Mouse (Mus musculus): ENCODE data around the gene Tnfsf10. TPM values are rescaled to one million over a fixed set of nuclear protein-coding genes. Genes with fewer than 3 reads are reported as not detected.

Gene Tnfsf10
- polyA plus RNA-seq, 1 experiment from 2014 or later: 0.05 TPM

- no peak overlapping the region for H3K9ac ChIP-seq (replicated peaks)
- 91% methylated on average over 5 of the region's 5 CpGs for WGBS
- no peak overlapping the region for H3K27ac ChIP-seq
- ATAC-seq (ENCODE audit: insufficient number of reproducible peaks, insufficient read depth, low FRiP score, low TSS enrichment, low read depth): no peak
- H3K4me1 ChIP-seq (replicated peaks): no peaks in the 10 kb centered on the region
- no peaks in the 10 kb centered on the region for H3K9me3 ChIP-seq
- H3K36me3 ChIP-seq: no peaks in the 10 kb centered on the region
- H3K4me3 ChIP-seq (replicated peaks): no peak overlapping the region
- H3K27me3 ChIP-seq: no peaks in the 10 kb centered on the region
- no peak overlapping the region for H3K4me2 ChIP-seq
Measured at GRCm38 (mm10) chr3:27340757-27341156, 23.9 kb downstream of the Tnfsf10 start.

GRCm38 (mm10) chr3:27342462-27342861, 25.6 kb downstream of the Tnfsf10 start:
- no peaks in the 10 kb centered on the region for H3K36me3 ChIP-seq
- no peak overlapping the region for H3K9ac ChIP-seq (replicated peaks)

GRCm38 (mm10) chr3:27345526-27345925, 28.7 kb downstream of the Tnfsf10 start:
- Histone ChIP-seq H3K36me3 (no peaks in the 10 kb centered on the region), H3K4me1 (replicated peaks) (no peaks in the 10 kb centered on the region), H3K9me3 (no peaks in the 10 kb centered on the region), H3K4me2 (no peak overlapping the region), H3K27ac (no peak overlapping the region), H3K4me3 (replicated peaks) (no peak overlapping the region), H3K9ac (replicated peaks) (no peak overlapping the region), H3K27me3 (no peaks in the 10 kb centered on the region)
- no peak for ATAC-seq (ENCODE audit: insufficient number of reproducible peaks, insufficient read depth, low FRiP score, low TSS enrichment, low read depth)
- WGBS: 52% methylated on average over 6 of the region's 6 CpGs

More at GRCm38 (mm10) chr3:27342462-27342861, 25.6 kb downstream of the Tnfsf10 start:
- Histone ChIP-seq H3K9me3 (no peaks in the 10 kb centered on the region), H3K27ac (no peak overlapping the region), H3K27me3 (no peaks in the 10 kb centered on the region), H3K4me1 (replicated peaks) (no peaks in the 10 kb centered on the region), H3K4me3 (replicated peaks) (no peak overlapping the region), H3K4me2 (no peak overlapping the region)
- WGBS: 64% methylated on average over 6 of the region's 6 CpGs
- no peak for ATAC-seq (ENCODE audit: insufficient number of reproducible peaks, insufficient read depth, low FRiP score, low TSS enrichment, low read depth)

GRCm38 (mm10) chr3:27348462-27348861, 31.6 kb downstream of the Tnfsf10 start:
- Histone ChIP-seq H3K9me3 (no peaks in the 10 kb centered on the region), H3K4me2 (no peak overlapping the region), H3K27me3 (no peaks in the 10 kb centered on the region), H3K27ac (no peak overlapping the region), H3K4me1 (replicated peaks) (no peaks in the 10 kb centered on the region), H3K36me3 (no peaks in the 10 kb centered on the region), H3K4me3 (replicated peaks) (no peak overlapping the region), H3K9ac (replicated peaks) (no peak overlapping the region)
- ATAC-seq (ENCODE audit: insufficient number of reproducible peaks, insufficient read depth, low FRiP score, low TSS enrichment, low read depth): no peak
- 79% methylated on average over 5 of the region's 5 CpGs for WGBS

GRCm38 (mm10) chr3:27351105-27351504, 34.3 kb downstream of the Tnfsf10 start:
- 72% methylated on average over 9 of the region's 9 CpGs for WGBS
- Histone ChIP-seq H3K9me3 (no peaks in the 10 kb centered on the region), H3K27ac (no peak overlapping the region), H3K4me1 (replicated peaks) (no peaks in the 10 kb centered on the region), H3K9ac (replicated peaks) (no peak overlapping the region), H3K27me3 (no peaks in the 10 kb centered on the region), H3K4me3 (replicated peaks) (no peak overlapping the region), H3K36me3 (no peaks in the 10 kb centered on the region), H3K4me2 (no peak overlapping the region)
- no peak for ATAC-seq (ENCODE audit: insufficient number of reproducible peaks, insufficient read depth, low FRiP score, low TSS enrichment, low read depth)

GRCm38 (mm10) chr3:27359100-27359720, 42.4 kb downstream of the Tnfsf10 start:
- Histone ChIP-seq H3K4me2 (no peak overlapping the region), H3K36me3 (no peaks in the 10 kb centered on the region), H3K4me3 (replicated peaks) (no peak overlapping the region), H3K4me1 (replicated peaks) (no peaks in the 10 kb centered on the region), H3K9me3 (no peaks in the 10 kb centered on the region), H3K27me3 (no peaks in the 10 kb centered on the region), H3K9ac (replicated peaks) (no peak overlapping the region), H3K27ac (no peak overlapping the region)
- no peak for ATAC-seq (ENCODE audit: insufficient number of reproducible peaks, insufficient read depth, low FRiP score, low TSS enrichment, low read depth)
- 77% methylated on average over 2 of the region's 2 CpGs for WGBS

GRCm38 (mm10) chr3:27370125-27370524, 53.3 kb downstream of the Tnfsf10 start:
- Histone ChIP-seq H3K4me1 (replicated peaks) (peaks cover 5% of the 10 kb centered on the region), H3K9me3 (no peaks in the 10 kb centered on the region), H3K9ac (replicated peaks) (no peak overlapping the region), H3K36me3 (no peaks in the 10 kb centered on the region), H3K4me3 (replicated peaks) (no peak overlapping the region), H3K27ac (no peak overlapping the region), H3K27me3 (peaks cover 62% of the 10 kb centered on the region), H3K4me2 (no peak overlapping the region)
- ATAC-seq (ENCODE audit: insufficient number of reproducible peaks, insufficient read depth, low FRiP score, low TSS enrichment, low read depth): no peak
- 8% methylated on average over 10 of the region's 10 CpGs for WGBS

GRCm38 (mm10) chr3:27370582-27371275, 53.9 kb downstream of the Tnfsf10 start:
- no peak for ATAC-seq (ENCODE audit: insufficient number of reproducible peaks, insufficient read depth, low FRiP score, low TSS enrichment, low read depth)
- Histone ChIP-seq H3K9ac (replicated peaks) (no peak overlapping the region), H3K36me3 (no peaks in the 10 kb centered on the region), H3K4me1 (replicated peaks) (peaks cover 5% of the 10 kb centered on the region), H3K4me3 (replicated peaks) (no peak overlapping the region), H3K27ac (no peak overlapping the region), H3K27me3 (peaks cover 64% of the 10 kb centered on the region), H3K9me3 (no peaks in the 10 kb centered on the region), H3K4me2 (no peak overlapping the region)
- 5% methylated on average over 20 of the region's 20 CpGs for WGBS

GRCm38 (mm10) chr3:27371276-27371621, 54.4 kb downstream of the Tnfsf10 start, which contains the start of gene Ghsr:
Gene Ghsr (plus strand): TSS chr3:27371351.
- Histone ChIP-seq H3K27ac (no peak within 1 kb of the TSS), H3K4me1 (replicated peaks) (peaks cover 5% of the 10 kb centered on the region), H3K9ac (replicated peaks) (no peak within 1 kb of the TSS; the same call in 1 of the 2 replicates), H3K36me3 (no peaks in the 10 kb centered on the region), H3K4me3 (replicated peaks) (peak within 1 kb of the TSS; percentile 21), H3K27me3 (peaks cover 64% of the 10 kb centered on the region), H3K9me3 (no peaks in the 10 kb centered on the region), H3K4me2 (peak within 1 kb of the TSS; percentile 45)
- WGBS: 3% methylated on average over 19 of the region's 19 CpGs
- ATAC-seq (ENCODE audit: insufficient number of reproducible peaks, insufficient read depth, low FRiP score, low TSS enrichment, low read depth): no peak

GRCm38 (mm10) chr3:27371725-27372650, 55.2 kb downstream of the Tnfsf10 start:
- H3K27me3 ChIP-seq: peaks cover 64% of the 10 kb centered on the region
- no peaks in the 10 kb centered on the region for H3K9me3 ChIP-seq
- H3K36me3 ChIP-seq: no peaks in the 10 kb centered on the region
- no peak overlapping the region; the same call in 1 of the 2 replicates for H3K9ac ChIP-seq (replicated peaks)
- peaks cover 5% of the 10 kb centered on the region for H3K4me1 ChIP-seq (replicated peaks)
- ATAC-seq (ENCODE audit: insufficient number of reproducible peaks, insufficient read depth, low FRiP score, low TSS enrichment, low read depth): no peak
- WGBS: 2% methylated on average over 77 of the region's 77 CpGs
- H3K4me3 ChIP-seq (replicated peaks): peak overlapping the region; percentile 21
- no peak overlapping the region for H3K27ac ChIP-seq
- H3K4me2 ChIP-seq: peak overlapping the region; percentile 45

GRCm38 (mm10) chr3:27374396-27374795, 57.6 kb downstream of the Tnfsf10 start:
- Histone ChIP-seq H3K9me3 (no peaks in the 10 kb centered on the region), H3K36me3 (no peaks in the 10 kb centered on the region), H3K4me3 (replicated peaks) (no peak overlapping the region), H3K4me2 (no peak overlapping the region), H3K9ac (replicated peaks) (no peak overlapping the region), H3K27ac (no peak overlapping the region), H3K27me3 (peaks cover 56% of the 10 kb centered on the region), H3K4me1 (replicated peaks) (peaks cover 5% of the 10 kb centered on the region)
- no peak for ATAC-seq (ENCODE audit: insufficient number of reproducible peaks, insufficient read depth, low FRiP score, low TSS enrichment, low read depth)
- 64% methylated on average over 9 of the region's 9 CpGs for WGBS
